18 mouse cellular contexts compared by ENCODE assay signal in genomic region chr10:75125577-75125976, GRCm38 (mm10).
A peak's percentile ranks its signal among the peaks of the same experiment; 100 is the strongest.
DNase-seq lines count a peak whose midpoint lies in the region; ATAC-seq and TF ChIP-seq lines count a peak whose summit lies in the region.
"Had no signal": no experiment of that assay in that cellular context is flagged by ENCODE, and none has a peak within 500 bp of the region (broad histone marks: within the 10 kb centered on the region; RNA-seq: fewer than 3 reads in every experiment).

No protein-coding gene starts in this region.

- no peak for TF ChIP-seq CTCF in midbrain, postnatal 0 days (IDR thresholded peaks at IDR 0.05)
- no peak for TF ChIP-seq CTCF in brain, embryonic 14.5 days (IDR thresholded peaks at IDR 0.05; ENCODE audit: borderline replicate concordance, extremely low read depth, insufficient read depth, insufficient read length)
- TF ChIP-seq CTCF in heart, adult 2 months (IDR thresholded peaks at IDR 0.05) = no peak

- peaks cover 25% of the 10 kb centered on the region for H3K36me3 ChIP-seq in midbrain, postnatal 0 days (ENCODE audit: insufficient read depth, low read length)
- H3K36me3 ChIP-seq in midbrain, embryonic 13.5 days = peaks cover 34% of the 10 kb centered on the region
- H3K36me3 ChIP-seq in heart, adult 2 months (ENCODE audit: control insufficient read depth, insufficient read depth, low read length) = no peaks in the 10 kb centered on the region

- no peak overlapping the region for H3K4me3 ChIP-seq in midbrain, postnatal 0 days (ENCODE audit: low read depth, low read length)
- H3K4me3 ChIP-seq in midbrain, embryonic 13.5 days (replicated peaks) = no peak overlapping the region
- no peak overlapping the region for H3K4me3 ChIP-seq in heart, adult 2 months
- H3K4me3 ChIP-seq: forebrain, embryonic 15.5 days; megakaryocyte, embryonic 14.5 days; midbrain, embryonic 15.5 days had no signal

- no peak for TF ChIP-seq POLR2A in brain, embryonic 14.5 days (IDR thresholded peaks at IDR 0.05; ENCODE audit: borderline replicate concordance, extremely low read depth, insufficient read depth, insufficient read length, poor library complexity, severe bottlenecking)
- TF ChIP-seq POLR2A in heart, adult 2 months (IDR thresholded peaks at IDR 0.05; ENCODE audit: insufficient read depth, low read depth, low read length) = no peak

- H3K9ac ChIP-seq in midbrain, postnatal 0 days (replicated peaks; ENCODE audit: low read length, poor library complexity, severe bottlenecking) = no peak overlapping the region
- H3K9ac ChIP-seq in midbrain, embryonic 13.5 days (replicated peaks) = no peak overlapping the region
- no peak overlapping the region for H3K9ac ChIP-seq in heart, adult 2 months (ENCODE audit: low read depth, low read length)
- H3K9ac ChIP-seq: forebrain, embryonic 15.5 days; midbrain, embryonic 15.5 days had no signal

- H3K4me1 ChIP-seq in midbrain, postnatal 0 days (ENCODE audit: insufficient read depth, low read length) = peaks cover 5% of the 10 kb centered on the region; the same call in 1 of the 2 replicates
- peaks cover 15% of the 10 kb centered on the region for H3K4me1 ChIP-seq in midbrain, embryonic 13.5 days (replicated peaks)
- peaks cover 5% of the 10 kb centered on the region for H3K4me1 ChIP-seq in heart, adult 2 months (ENCODE audit: control insufficient read depth, insufficient read depth, low read length)

- H3K9me3 ChIP-seq in midbrain, postnatal 0 days (ENCODE audit: low read length) = no peaks in the 10 kb centered on the region
- H3K9me3 ChIP-seq in midbrain, embryonic 13.5 days = no peaks in the 10 kb centered on the region
- H3K9me3 ChIP-seq: forebrain, embryonic 15.5 days; megakaryocyte, embryonic 14.5 days; midbrain, embryonic 15.5 days had no signal

- peak; percentile 58 for DNase-seq in cerebellum, adult 9-11 months
- DNase-seq in cerebellum, adult 8-10 months = no peak
- DNase-seq in midbrain, postnatal 0 days (ENCODE audit: low spot score) = peak; percentile 23
- DNase-seq in brain, embryonic 14.5 days (ENCODE audit: low read depth) = peak; percentile 56
- no peak for DNase-seq in heart, adult 2 months
- no peak for DNase-seq in layer of hippocampus, postnatal 10 days (ENCODE audit: low spot score in 2 of 2)
- DNase-seq: adrenal gland, adult 8-10 months; heart, postnatal 10 days; kidney, postnatal 36 days; lung, adult 18-20 months; lung, postnatal 14 days; thymus, postnatal 25 days had no signal

- 57% methylated on average over 4 of the region's 4 CpGs for WGBS in midbrain, postnatal 0 days
- WGBS in midbrain, embryonic 13.5 days = 63% methylated on average over 4 of the region's 4 CpGs
- WGBS in heart, adult 2 months = 61% methylated on average over 4 of the region's 4 CpGs

- intact Hi-C loops in heart, adult 2 months (cut with DNase I) = no loop called here

- H3K79me2 ChIP-seq in heart, adult 2 months (replicated peaks; ENCODE audit: control insufficient read depth, insufficient read depth, low read length) = no peaks in the 10 kb centered on the region

- no peak for TF ChIP-seq EP300 in heart, adult 2 months (IDR thresholded peaks at IDR 0.05; ENCODE audit: insufficient read depth, low read depth, low read length)

- no peak for ATAC-seq in midbrain, postnatal 0 days (ENCODE audit: low FRiP score)
- no peak for ATAC-seq in midbrain, embryonic 13.5 days
- ATAC-seq: forebrain, embryonic 15.5 days; midbrain, embryonic 15.5 days had no signal

- H3K27me3 ChIP-seq in midbrain, postnatal 0 days (ENCODE audit: insufficient read depth, low read length) = no peaks in the 10 kb centered on the region
- H3K27me3 ChIP-seq in midbrain, embryonic 13.5 days = no peaks in the 10 kb centered on the region
- H3K27me3 ChIP-seq in heart, adult 2 months (ENCODE audit: control insufficient read depth, insufficient read depth, low read length) = no peaks in the 10 kb centered on the region
- H3K27me3 ChIP-seq: forebrain, embryonic 15.5 days; megakaryocyte, embryonic 14.5 days; midbrain, embryonic 15.5 days had no signal

- no peak overlapping the region for H3K4me2 ChIP-seq in midbrain, postnatal 0 days (ENCODE audit: low read depth, low read length, poor library complexity, severe bottlenecking)
- no peak overlapping the region for H3K4me2 ChIP-seq in midbrain, embryonic 13.5 days (replicated peaks)
- H3K4me2 ChIP-seq: forebrain, embryonic 15.5 days; heart, embryonic 11.5 days; liver, embryonic 11.5 days; midbrain, embryonic 15.5 days had no signal

- no peak overlapping the region for H3K27ac ChIP-seq in midbrain, postnatal 0 days (ENCODE audit: low read depth, low read length)
- no peak overlapping the region for H3K27ac ChIP-seq in midbrain, embryonic 13.5 days
- H3K27ac ChIP-seq in heart, adult 2 months = no peak overlapping the region
- H3K27ac ChIP-seq: forebrain, embryonic 15.5 days; midbrain, embryonic 15.5 days had no signal

Comparison
In these comparisons a context has a peak if more than half of its experiments do, and no peak if none do; other contexts are left out.
1. DNase-seq: peak in cerebellum, adult 9-11 months (single experiment), midbrain, postnatal 0 days (single experiment) and brain, embryonic 14.5 days (single experiment); none in cerebellum, adult 8-10 months (single experiment), heart, adult 2 months (0 of 2) and layer of hippocampus, postnatal 10 days (0 of 2).